Mouse (Mus musculus): Measurements from ENCODE around the gene Sema6b.

The Sema6b gene

GRCm38 (mm10) chr17:56146131-56146530 is 6.0 kb upstream of the Sema6b start:
- DNase-seq (ENCODE audit: low spot score) = no peak

GRCm38 (mm10) chr17:56144546-56144945 is 4.4 kb upstream of the Sema6b start:
- no peak for DNase-seq (ENCODE audit: low spot score)

DNA sequence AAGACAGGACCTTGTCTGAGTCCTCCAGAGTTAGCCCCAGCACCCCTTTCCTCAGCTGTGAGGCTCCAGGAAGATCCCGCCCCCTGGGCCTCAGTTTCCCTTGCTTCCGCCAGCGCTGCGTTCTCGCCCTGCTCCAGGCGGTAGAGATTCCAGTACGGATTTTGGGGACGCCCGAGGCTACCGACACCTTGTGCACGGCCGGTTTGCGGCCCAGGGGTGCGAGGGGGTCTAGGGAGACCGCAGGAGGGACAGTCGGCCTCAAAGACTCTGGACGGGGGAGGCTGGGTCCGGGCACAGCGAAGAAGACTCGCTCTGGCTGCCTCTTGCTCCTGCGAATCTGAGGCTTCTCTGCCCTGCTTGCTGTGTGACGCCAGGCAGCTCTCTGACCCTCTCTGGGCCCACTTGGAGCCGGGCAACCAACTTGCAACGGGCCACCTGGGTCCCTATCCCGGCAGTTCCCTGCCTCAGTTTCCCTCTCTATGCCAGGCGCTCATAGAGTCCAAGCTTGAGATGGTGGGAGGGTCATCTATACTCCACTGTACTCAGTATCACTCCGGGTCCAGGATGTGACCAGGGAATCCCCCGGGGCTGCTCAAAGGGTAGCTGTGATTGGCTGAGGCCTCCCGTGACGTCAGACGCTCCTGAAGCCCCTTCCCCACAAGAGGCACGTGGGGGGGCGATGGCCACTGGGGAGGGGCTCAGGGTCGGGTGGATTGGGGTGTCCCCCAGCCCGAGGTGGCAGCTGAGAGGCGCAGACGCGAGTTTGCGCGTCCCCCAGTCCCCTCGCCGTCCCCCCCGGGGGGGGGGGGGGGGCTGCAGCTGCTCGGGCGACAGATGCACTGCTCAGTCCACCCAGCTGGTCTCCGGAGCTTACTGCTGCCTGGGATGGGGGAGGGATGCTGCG is 1.8 kb upstream of the Sema6b start:
- DNase-seq (ENCODE audit: low spot score) = no peak

DNA sequence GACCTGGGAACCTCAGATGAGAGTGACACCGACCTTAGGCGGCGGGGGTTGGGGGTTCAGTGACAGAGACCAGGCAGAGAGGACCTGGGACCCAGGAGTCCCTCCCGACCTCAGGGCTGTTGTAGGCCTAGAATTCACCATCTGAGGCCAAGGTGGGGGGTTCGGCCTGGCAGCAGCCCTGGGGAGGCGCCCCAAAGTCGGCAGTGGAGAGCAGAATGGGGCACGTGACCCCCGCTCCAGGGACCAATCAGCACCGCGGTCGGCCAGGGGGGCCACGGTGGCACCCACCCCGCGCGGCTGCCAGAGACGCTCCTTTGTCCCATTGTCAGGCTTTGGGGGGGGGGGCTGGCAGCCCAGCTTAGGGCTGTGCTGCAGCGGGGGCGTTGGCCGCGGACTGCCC is 788 bp downstream of the Sema6b start:
- DNase-seq (ENCODE audit: low spot score) = no peak

- DNase-seq (ENCODE audit: low spot score) = no peak
Observed at GRCm38 (mm10) chr17:56137839-56138613, 2.1 kb downstream of the Sema6b start.

DNA sequence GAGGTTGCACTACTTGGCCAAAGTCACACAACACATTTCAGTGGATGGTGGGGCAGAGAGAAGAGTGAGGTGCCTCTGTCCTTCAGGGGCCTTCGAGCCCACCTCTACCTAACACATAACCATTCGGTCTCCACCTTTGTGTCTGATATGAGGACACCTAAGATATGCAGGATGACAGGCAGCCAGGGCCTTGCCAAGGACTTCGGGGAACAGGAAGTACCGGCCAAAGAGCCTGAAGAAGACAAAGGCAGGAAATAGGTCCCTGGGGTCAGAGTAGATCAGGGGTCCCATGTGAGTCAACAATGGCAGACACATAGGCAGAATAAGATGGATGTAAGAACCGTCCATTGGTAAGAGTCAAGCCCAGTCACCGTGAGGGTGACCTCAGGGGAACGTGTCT is 3.6 kb downstream of the Sema6b start:
- no peak for DNase-seq (ENCODE audit: low spot score)

GRCm38 (mm10) chr17:56134463-56134971 is 5.6 kb downstream of the Sema6b start:
- peak; percentile 70 for DNase-seq (ENCODE audit: low spot score)

- no peak for DNase-seq (ENCODE audit: low spot score)
Observed at GRCm38 (mm10) chr17:56133457-56134363, 6.4 kb downstream of the Sema6b start.

GRCm38 (mm10) chr17:56132661-56133060 is 7.5 kb downstream of the Sema6b start:
- DNase-seq (ENCODE audit: low spot score) = peak; percentile 54

DNA sequence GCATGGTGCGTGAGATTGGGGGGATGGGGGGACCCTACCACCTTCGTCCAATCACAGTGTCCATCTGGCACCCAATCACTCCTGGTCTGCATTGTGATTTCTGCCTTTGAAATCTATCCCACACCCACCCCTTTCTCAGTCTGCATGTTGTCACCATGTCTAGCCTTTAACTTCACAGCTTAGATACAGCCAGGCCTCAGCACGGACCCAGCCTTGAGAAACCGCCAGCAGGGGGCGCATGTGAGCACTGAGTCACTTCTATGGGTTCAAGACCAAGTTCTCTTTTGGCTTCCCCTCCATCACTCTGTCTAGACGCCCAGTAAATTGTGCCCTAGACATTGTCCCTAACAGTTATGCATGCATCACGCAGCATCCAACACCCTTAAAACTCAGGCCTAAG is 8.3 kb downstream of the Sema6b start:
- peak; percentile 61 for DNase-seq (ENCODE audit: low spot score)

DNA sequence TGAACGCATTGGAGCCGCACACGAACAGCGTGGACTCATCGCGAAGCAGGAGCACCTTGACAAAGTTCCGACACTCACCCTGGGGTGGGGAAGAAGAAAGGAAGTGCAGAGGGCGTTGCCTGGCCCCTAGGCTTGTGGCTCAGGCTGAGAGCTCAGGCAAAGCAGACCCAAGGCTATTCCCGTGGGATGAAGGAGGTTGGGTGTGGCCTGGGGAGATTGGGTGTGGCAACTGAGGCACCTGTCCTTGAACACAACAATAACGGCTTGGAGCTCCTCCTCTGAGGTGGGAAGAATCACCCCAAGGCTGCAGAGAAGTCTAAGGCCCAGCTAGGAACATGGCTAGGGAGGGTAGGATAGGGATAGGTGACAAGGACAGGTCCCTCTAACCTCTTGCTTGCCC is 9.0 kb downstream of the Sema6b start:
- no peak for DNase-seq (ENCODE audit: low spot score)

DNA sequence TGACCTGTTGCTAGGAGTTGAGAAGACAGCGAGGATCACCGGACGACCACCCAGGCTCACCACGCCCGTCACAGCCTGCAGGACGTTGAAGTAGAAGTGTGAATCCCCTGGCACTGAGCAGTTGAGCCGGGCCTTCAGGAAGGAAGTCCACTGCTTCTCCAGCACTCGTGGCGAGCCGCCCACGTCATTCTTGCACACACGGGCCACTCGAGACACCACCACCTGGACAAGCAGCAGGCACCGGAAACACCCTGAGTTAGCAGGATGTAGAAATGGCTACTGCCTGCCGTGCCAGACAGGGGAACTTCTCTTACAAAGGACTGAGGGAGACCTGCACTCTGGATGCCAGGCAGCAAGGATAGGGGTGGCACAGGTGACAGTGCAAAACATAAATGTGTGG is 11.9 kb downstream of the Sema6b start:
- no peak for DNase-seq (ENCODE audit: low spot score)

DNA sequence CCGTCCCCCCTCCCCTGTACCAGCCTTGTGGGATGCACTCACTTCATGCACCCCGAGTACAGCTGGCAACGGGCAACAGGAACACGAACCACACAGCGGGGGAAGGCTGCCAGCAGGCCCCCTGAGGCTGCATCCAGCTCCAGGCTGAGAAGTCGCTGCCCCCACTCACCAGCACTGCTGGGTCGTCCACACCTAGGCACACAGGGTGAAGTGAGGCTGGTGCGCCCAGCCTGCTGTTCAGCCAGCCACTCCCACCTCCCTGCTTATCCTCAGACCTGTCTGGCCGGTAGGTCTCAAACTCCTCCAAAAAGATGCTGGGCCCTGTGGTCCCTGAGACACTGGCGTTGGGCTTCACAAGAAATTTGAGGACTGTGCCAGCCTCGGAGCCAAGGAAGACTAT is 14.0 kb downstream of the Sema6b start:
- DNase-seq (ENCODE audit: low spot score) = no peak

DNA sequence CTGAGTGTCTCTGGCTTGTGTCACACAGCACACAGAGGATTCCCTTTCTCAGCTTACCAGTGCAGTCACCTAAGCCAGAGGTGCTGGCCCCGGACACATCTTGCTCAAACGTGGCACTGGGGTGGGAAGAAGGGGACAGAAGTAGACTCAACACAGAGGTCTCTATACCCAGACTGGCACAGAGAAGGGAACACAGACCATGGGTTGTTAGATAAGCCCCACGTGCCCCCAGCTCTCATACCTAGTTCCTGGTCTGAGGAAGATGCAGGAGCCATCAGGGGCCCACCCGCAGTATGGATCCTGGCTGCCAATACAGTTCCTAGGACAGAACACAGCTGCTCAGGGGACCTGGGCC is 14.9 kb downstream of the Sema6b start:
- no peak for DNase-seq (ENCODE audit: low spot score)

DNA sequence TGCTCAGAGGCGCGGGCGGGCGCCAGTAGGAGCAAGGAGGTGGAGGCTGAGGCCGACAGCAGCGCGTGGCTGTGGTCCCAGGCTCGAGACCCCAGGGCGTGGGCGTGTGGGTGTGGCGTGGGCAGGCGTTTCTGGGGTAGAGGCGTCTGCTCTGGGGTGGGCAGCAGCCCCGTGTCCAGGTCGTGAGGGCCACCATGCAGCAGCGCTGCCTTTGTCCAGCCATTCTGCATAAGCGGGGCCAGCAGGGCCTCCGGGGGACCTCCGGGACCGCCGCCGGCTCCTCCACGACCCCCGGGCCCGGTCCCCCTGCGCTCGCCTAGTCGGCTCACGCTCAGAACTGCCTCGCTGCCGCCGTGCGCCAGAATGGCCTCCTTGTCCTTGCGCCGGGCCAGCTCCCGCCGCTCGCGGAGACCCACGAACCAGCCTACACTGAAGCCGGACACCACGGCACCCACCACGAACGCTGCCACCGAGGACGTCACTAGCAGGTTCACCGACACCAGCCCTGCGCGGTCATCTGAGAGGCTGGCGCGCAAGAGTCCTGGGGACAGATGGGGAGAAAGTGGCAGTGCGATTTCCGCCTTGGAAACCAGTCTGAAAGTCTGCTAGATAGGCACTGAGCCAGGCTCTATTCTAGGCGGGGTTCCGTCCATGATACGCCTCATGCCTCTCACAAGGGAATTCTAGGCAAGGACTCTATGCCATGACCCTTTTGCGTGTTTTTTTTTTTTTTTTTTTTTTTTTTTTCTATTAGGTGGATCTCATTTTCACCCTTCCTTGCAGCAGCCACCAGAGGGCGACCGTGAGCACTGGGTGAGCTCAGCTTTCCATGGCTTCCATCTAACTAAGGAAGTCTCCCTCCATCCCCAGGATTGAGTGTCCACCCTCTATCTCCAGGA is 15.5 kb downstream of the Sema6b start:
- DNase-seq (ENCODE audit: low spot score) = peak; percentile 56

- no peak for DNase-seq (ENCODE audit: low spot score)
Observed at GRCm38 (mm10) chr17:56123681-56124340, 16.3 kb downstream of the Sema6b start.

- DNase-seq (ENCODE audit: low spot score) = no peak
Observed at GRCm38 (mm10) chr17:56123161-56123560, 17.0 kb downstream of the Sema6b start.

DNA sequence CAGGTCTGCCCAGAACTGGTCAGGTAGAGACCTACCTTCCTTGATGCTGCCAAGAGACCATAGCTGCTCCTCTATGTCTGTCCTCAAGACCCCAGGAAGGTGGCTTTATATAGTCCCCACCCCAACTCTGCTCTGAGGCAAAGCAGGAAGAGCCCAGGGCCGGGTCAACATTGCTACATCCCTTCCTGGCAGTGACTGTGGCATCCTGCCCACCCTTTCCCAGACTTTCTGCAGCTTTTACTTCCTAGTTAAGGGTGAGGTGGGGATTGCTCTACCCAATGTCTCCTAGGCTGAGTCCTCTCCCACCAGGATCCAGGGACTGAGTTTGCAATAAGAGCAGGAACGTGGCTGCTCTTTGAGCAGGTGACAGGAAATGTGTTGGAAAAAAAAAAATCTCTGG is 18.3 kb downstream of the Sema6b start, which contains the start of gene Lrg1:
Gene Lrg1, minus strand, starts transcription at position 176 of the 400 bp plus-strand sequence.
- no peak for DNase-seq (ENCODE audit: low spot score)

DNA sequence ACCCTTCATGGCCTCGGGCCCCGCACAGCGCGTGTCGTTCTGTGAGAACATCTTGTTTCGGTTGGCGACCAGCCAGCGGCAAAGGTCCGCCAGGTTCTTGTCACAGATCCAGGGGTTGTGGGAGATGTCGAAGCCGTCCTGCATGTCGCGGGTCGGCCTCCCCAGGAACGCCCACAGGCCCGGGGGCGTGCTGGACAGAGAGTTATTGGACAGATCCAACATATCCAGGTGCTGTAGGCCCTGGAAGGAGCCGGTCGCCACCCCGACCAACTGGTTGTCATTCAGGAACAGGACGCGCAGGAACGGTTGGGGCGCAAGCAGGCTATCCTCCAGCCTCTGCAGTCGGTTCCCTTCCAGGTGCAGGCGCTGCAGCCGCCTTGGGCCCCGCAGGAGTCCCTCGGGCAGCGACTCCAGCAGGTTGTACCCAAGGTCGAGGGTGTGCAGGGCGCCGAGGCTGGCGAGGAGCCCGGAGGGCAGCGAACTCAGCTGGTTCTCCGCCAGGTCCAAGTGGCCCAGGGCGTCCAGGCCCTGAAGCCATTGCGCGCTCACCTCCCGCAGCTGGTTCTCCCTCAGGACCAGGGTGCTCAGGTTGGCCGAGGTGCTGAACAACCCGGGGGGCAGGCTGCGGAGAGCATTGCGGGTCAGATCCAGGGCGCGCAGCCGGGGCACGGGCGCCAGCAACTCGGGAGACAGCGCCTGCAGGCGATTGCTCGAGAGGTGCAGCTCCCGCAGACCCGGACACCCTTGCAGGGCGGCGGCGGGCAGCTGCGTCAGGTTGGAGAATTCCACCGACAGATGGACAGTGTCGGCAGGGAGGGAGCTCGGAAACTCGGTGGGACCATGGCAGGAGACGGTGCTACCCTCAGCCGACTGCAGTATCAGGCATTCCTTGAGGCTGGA is 19.9 kb downstream of the Sema6b start:
- peak; percentile 65 for DNase-seq (ENCODE audit: low spot score)
